Mouse (Mus musculus) urinary bladder, adult 2 months (tissue): ENCODE measurements around the gene Arhgap5. TPM values are rescaled to one million over a fixed set of nuclear protein-coding genes. Genes with fewer than 3 reads are reported as not detected.

Experiments
- polyA plus RNA-seq: library from polyadenylated mRNA; depleted of rRNA; stranded (reverse); fragments of >200 nt; gene quantifications from 2 replicates; pipeline ENCODE4 v1.2.3, GENCODE M21; 2012; rRNA removed

The Arhgap5 gene
- polyA plus RNA-seq, 1 experiment: 26.6 TPM

Other genes with a start within 250 kb of the Arhgap5 start
- 4.1 and 6.3 TPM in 2 replicates for gene Akap6, start 195.4 kb downstream of the Arhgap5 start, polyA plus RNA-seq